Mouse (Mus musculus) cortical plate, adult 2 months (tissue): ENCODE results near the gene Gm4553. TPM values are rescaled to one million over a fixed set of nuclear protein-coding genes. Genes with fewer than 3 reads are reported as not detected.
"Not testable (repeated sequence)": the region's sequence is repeated elsewhere in the genome, so short reads cannot be mapped to it uniquely, and the experiment has no call there.

ENCODE experiments used
- H3K27ac ChIP-seq: fragments of 200-500 bp; 2 replicates; pipeline ENCODE4 v1.5.1; 2012; ENCODE audit warnings: low read length, control low read depth, inconsistent platforms; ENCODE audit not compliant: insufficient read depth
- H3K4me1 ChIP-seq: fragments of 200-500 bp; 2 replicates; pipeline ENCODE4 v1.6.1; 2011; ENCODE audit warnings: low read length; ENCODE audit not compliant: control insufficient read depth, insufficient read depth
- H3K4me3 ChIP-seq: fragments of 200-500 bp; 2 replicates; pipeline ENCODE4 v1.5.1; 2011; ENCODE audit warnings: mild to moderate bottlenecking, low read length, control low read depth; ENCODE audit not compliant: insufficient read depth
- CTCF ChIP-seq: fragments of 200-500 bp; IDR thresholded peaks from 2 replicates; pipeline ENCODE4 v1.5.1; 2011; ENCODE audit warnings: mild to moderate bottlenecking, control low read depth, low read length; ENCODE audit not compliant: insufficient read depth; ENCODE audit errors: extremely low read depth
- POLR2A ChIP-seq: fragments of 200-500 bp; IDR thresholded peaks from 2 replicates; pipeline ENCODE4 v1.6.1; 2011; ENCODE audit warnings: mild to moderate bottlenecking, low read length, control low read depth; ENCODE audit not compliant: insufficient read depth; ENCODE audit errors: extremely low read depth
- polyA plus RNA-seq: library from polyadenylated mRNA; depleted of rRNA; stranded (reverse); fragments of >200 nt; gene quantifications from 2 replicates; pipeline ENCODE4 v1.2.3, GENCODE M21; 2012; rRNA removed

The Gm4553 gene
- polyA plus RNA-seq = not detected in 2 replicates

- H3K4me1 ChIP-seq, H3K4me3 ChIP-seq, H3K27ac ChIP-seq: not testable (repeated sequence)
Measured at GRCm38 (mm10) chr7:142165639-142166038, at the start of gene Gm4553. Gene Gm4553, minus strand, starts transcription at chr7:142165739.

GRCm38 (mm10) chr7:142212136-142212535 lies 46.6 kb upstream of the Gm4553 start:
- not testable (repeated sequence) for H3K4me3 ChIP-seq, H3K4me1 ChIP-seq, H3K27ac ChIP-seq

DNA sequence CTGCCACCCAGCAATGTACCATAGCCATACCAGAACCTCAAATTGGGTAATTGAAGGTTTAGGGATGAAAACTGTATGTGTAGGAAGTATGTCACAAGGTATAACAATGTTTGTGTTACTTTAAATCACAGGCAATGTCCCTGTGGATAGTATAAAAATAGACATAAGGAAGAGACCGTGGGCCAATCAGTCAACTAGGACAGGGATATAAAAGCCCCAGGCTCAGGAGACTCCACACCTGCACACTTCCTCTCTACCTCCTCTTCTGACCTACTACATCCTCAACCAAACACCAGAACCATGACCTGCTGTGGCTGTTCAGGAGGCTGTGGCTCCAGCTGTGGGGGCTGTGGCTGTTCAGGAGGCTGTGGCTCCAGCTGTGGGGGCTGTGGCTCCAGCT lies 46.0 kb upstream of the Gm4553 start, which contains the start of gene Gm7579:
Gene Gm7579 (plus strand): TSS at position 301 of the 400 bp plus-strand sequence.
- H3K4me1 ChIP-seq = no peaks in the 10 kb centered on the region
- no peak for TF ChIP-seq POLR2A
- no peak for TF ChIP-seq CTCF
- H3K27ac ChIP-seq = no peak within 1 kb of the TSS
- H3K4me3 ChIP-seq = no peak within 1 kb of the TSS

DNA sequence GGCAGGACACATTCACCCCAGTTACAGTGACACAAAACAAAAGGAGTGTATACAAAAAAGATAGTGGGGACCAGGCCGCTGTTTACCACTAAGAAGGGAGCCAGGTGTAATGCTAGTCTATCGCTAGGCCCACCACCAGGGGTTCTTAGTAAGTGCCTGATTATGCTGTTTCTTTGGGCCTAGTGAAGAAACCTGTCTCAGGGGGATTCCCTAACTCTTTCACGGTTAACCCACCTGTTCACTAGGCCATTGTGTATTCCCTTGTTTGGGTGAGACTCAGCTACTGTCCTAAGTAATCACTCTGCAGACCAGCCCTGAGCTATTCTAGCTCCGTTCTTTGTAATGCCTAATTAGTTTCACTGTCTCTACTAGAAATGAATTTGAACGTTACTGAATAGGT lies 41.4 kb upstream of the Gm4553 start:
- H3K4me3 ChIP-seq, H3K4me1 ChIP-seq, H3K27ac ChIP-seq: not testable (repeated sequence)

DNA sequence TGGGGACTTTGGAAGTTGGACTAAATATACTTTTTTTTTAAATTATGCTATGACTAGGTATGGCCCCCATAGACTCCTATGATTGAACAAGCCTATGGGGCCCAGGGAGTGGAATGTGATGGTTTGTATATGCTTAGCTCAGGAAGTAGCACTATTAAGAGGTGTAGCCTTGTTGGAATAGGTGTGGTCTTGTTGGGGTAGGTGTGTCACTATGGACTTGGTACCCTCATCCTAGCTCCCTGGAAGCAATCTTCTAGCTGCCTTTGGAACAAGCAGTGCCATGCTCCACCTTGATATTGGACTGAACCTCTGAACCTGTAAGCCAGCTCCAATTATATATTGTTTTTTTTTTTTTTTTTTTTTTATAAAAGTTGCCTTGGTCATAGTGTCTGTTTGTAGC lies 39.9 kb upstream of the Gm4553 start:
- no peak overlapping the region for H3K27ac ChIP-seq
- no peak overlapping the region for H3K4me3 ChIP-seq
- TF ChIP-seq CTCF = no peak
- TF ChIP-seq POLR2A = no peak
- H3K4me1 ChIP-seq = no peaks in the 10 kb centered on the region

DNA sequence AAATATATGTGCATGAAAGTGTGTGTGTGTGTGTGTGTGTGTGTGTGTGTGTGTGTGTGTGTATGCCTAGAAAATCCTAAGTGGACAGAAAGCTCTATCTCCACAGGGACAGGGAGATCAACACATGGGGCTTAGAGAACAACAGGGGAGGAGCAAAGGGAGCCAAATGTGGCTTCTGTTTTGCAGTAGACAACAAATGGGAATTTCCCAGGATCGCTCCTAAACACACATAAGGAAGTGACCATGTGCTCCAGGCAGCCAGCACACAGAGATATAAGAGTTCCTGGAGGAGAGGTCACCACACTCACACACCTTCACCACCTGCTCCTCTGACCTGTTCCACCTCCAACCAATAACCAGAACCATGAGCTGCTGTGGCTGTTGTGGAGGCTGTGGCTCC lies 35.5 kb upstream of the Gm4553 start, which contains the start of gene Krtap5-3:
Gene Krtap5-3 (plus strand): TSS at position 301 of the 400 bp plus-strand sequence.
- no peak within 1 kb of the TSS for H3K4me3 ChIP-seq
- H3K4me1 ChIP-seq = no peaks in the 10 kb centered on the region; the same call in 1 of the 2 replicates
- no peak within 1 kb of the TSS for H3K27ac ChIP-seq
- no peak for TF ChIP-seq CTCF
- no peak for TF ChIP-seq POLR2A

DNA sequence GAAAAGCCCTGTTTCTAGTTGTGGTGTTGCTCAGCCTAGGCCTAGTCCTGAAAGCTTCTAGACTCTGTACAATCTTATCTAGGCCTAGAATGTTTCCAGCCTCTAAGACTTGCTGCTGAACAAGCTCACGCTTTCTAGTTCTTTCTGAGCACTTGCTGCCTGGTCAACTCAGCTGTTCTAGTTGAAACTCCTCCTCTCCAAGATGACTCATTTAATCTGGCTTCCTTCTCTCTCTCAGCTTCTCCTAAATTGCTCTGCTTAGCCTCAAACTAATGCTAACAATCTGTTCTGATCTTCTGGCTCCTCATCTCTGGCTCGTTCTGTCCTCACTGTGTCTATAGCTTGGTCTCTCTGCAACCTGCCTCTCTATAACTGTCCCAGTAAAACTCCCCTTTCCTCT lies 33.2 kb upstream of the Gm4553 start:
- TF ChIP-seq CTCF = no peak
- TF ChIP-seq POLR2A = no peak
- Histone ChIP-seq H3K4me1 (no peaks in the 10 kb centered on the region; the same call in 1 of the 2 replicates), H3K27ac (no peak overlapping the region), H3K4me3 (no peak overlapping the region)

DNA sequence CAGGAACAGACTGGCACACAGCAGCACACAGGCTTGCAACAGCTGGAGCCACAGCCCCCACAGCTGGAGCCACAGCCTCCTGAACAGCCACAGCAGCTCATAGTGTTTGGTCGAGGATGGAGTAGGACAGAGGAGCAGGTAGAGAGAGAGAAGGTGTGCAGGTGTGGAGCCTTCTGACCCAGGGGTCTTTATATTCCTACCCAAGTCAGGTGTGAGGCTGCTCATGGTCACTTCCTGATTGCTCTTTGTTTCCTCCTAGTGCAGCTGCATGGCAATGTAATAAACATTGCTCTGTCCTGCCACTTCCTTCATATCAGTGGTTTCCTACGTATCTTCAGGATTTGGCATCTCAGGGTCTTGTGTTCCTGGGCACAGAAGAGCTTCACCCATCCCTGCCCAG lies 24.8 kb upstream of the Gm4553 start, which contains the start of gene Gm10153:
Gene Gm10153 (minus strand): TSS at position 101 of the 400 bp plus-strand sequence.
- Histone ChIP-seq H3K4me3 (no peak within 1 kb of the TSS), H3K27ac (no peak within 1 kb of the TSS), H3K4me1 (no peaks in the 10 kb centered on the region)
- TF ChIP-seq CTCF = no peak

- TF ChIP-seq CTCF = no peak
- no peak for TF ChIP-seq POLR2A
- H3K27ac ChIP-seq = no peak overlapping the region
- no peak overlapping the region for H3K4me3 ChIP-seq
- H3K4me1 ChIP-seq = no peaks in the 10 kb centered on the region
Measured at GRCm38 (mm10) chr7:142188156-142188555, 22.6 kb upstream of the Gm4553 start.

DNA sequence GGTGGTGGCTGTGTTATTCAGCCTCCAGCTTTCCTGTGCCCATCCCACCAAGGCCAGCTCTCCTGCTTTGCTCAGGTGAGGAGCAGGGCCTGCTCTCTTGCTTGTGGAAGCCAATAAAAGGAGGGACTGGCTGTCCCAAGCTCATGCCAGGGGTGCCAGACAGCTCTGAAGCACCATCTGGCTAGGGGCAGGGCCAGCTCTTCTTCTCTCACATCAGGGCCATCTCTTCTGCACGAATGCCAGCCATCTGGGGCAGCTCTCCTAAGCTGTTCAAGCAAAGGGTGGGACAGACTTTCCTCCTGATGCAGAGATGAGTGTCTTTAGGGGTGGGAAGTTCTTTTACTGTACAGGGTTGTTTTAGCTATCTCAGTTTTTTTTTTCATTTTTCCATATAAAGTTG lies 15.5 kb upstream of the Gm4553 start:
- H3K27ac ChIP-seq = no peak overlapping the region
- no peak for TF ChIP-seq CTCF
- no peak for TF ChIP-seq POLR2A
- H3K4me1 ChIP-seq = no peaks in the 10 kb centered on the region
- no peak overlapping the region for H3K4me3 ChIP-seq

DNA sequence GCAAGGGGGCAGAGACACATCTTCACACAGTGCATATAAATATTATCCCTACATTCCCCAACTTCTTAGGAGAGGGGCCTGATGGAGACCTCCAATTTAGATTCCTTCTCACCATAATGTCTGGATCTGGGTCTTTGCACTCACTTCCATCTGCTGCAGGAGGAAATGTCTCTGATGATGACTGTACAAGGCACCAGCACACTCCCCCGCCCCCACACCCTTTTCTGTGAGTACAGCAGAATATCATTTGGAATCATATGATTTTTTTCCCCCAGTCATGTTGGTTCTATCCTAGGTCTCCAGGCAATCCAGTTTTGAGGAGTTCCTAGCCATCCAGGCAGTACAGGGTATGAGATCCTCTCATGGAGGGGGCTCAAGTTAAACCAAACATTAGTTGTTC lies 13.1 kb upstream of the Gm4553 start:
- TF ChIP-seq CTCF (no peak), POLR2A (no peak)
- Histone ChIP-seq H3K4me3 (no peak overlapping the region), H3K27ac (no peak overlapping the region), H3K4me1 (no peaks in the 10 kb centered on the region)

DNA sequence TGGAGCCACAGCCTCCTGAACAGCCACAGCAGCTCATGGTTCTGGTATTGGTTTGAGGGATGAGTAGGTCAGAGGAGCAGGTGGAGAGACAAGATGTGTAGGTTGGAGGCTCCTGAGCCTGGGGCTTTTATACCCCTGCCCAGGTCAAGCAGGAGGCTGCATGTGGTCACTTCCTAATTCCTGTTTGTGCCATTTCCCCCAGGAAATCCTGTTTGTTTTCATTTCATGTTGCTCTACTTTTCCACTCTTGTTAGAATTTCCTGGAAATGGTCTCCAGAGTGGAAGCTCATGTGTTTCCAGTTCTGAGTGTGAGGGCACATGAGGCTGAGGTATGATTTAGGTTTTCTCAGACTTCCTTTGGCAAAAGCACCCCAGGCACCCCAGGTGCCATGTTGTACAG lies 10.4 kb upstream of the Gm4553 start, which contains the start of gene Krtap5-2:
Gene Krtap5-2 (minus strand): TSS at position 101 of the 400 bp plus-strand sequence.
- H3K27ac ChIP-seq, H3K4me1 ChIP-seq, H3K4me3 ChIP-seq: not testable (repeated sequence)
